Mouse (Mus musculus) intestine, embryonic 16.5 days (tissue): ENCODE measurements around the gene Hibch. TPM values are rescaled to one million over a fixed set of nuclear protein-coding genes. Genes with fewer than 3 reads are reported as not detected.

Experiments
- ATAC-seq: fragments of 200-750 bp; cut with Nextera tagmentation; 2 replicates; pipeline ENCODE4 v1.8.0; 2017; ENCODE audit warnings: moderate TSS enrichment, moderate library complexity
- H3K27ac ChIP-seq: fragments of 300-500 bp; sonication (generic); 2 replicates; pipeline ENCODE4 v1.5.1; 2014; ENCODE audit warnings: mild to moderate bottlenecking, low read length
- H3K27me3 ChIP-seq: fragments of 300-500 bp; sonication (generic); replicated peaks from 2 replicates; pipeline ENCODE4 v1.6.1; 2014; ENCODE audit warnings: low read length, control low read depth, mixed read lengths; ENCODE audit not compliant: control insufficient read depth, insufficient read depth
- H3K36me3 ChIP-seq: fragments of 300-500 bp; sonication (generic); 2 replicates; pipeline ENCODE4 v1.6.1; 2014; ENCODE audit warnings: low read length, control low read depth; ENCODE audit not compliant: control insufficient read depth, insufficient read depth
- H3K4me1 ChIP-seq: fragments of 300-500 bp; sonication (generic); 2 replicates; pipeline ENCODE4 v1.6.1; 2014; ENCODE audit warnings: low read length, control low read depth, mixed read lengths; ENCODE audit not compliant: control insufficient read depth, insufficient read depth
- H3K4me2 ChIP-seq: fragments of 300-500 bp; sonication (generic); 2 replicates; pipeline ENCODE4 v1.6.1; 2014; ENCODE audit warnings: low read depth, low read length, control low read depth
- H3K4me3 ChIP-seq: fragments of 300-500 bp; sonication (generic); 2 replicates; pipeline ENCODE4 v1.5.1; 2014; ENCODE audit warnings: mild to moderate bottlenecking, low read length
- H3K9ac ChIP-seq: fragments of 300-500 bp; sonication (generic); 2 replicates; pipeline ENCODE4 v1.6.1; 2014; ENCODE audit warnings: low read depth, low read length
- H3K9me3 ChIP-seq: fragments of 300-500 bp; sonication (generic); 2 replicates; pipeline ENCODE4 v1.6.1; 2016; ENCODE audit warnings: low read length, control low read depth; ENCODE audit not compliant: control insufficient read depth
- WGBS: fragments of 180-500 bp; shearing (Covaris S2); extraction: QIAGEN DNeasy Blood & Tissue Kit; methylation state at CpG from one replicate; pipeline ENCODE4 v1.1.7; 2014; 5-methylcytosine and 5-hydroxymethylcytosine counted together
- polyA plus RNA-seq: library from polyadenylated mRNA; unstranded; fragments of >200 nt; fragmentation: Nextera tagmentation; extraction: Ambion mirVana; gene quantifications from 2 replicates; pipeline ENCODE4 v1.2.1, GENCODE M21; 2015

The Hibch gene
- polyA plus RNA-seq = 25.5 and 26.3 TPM in 2 replicates

DNA sequence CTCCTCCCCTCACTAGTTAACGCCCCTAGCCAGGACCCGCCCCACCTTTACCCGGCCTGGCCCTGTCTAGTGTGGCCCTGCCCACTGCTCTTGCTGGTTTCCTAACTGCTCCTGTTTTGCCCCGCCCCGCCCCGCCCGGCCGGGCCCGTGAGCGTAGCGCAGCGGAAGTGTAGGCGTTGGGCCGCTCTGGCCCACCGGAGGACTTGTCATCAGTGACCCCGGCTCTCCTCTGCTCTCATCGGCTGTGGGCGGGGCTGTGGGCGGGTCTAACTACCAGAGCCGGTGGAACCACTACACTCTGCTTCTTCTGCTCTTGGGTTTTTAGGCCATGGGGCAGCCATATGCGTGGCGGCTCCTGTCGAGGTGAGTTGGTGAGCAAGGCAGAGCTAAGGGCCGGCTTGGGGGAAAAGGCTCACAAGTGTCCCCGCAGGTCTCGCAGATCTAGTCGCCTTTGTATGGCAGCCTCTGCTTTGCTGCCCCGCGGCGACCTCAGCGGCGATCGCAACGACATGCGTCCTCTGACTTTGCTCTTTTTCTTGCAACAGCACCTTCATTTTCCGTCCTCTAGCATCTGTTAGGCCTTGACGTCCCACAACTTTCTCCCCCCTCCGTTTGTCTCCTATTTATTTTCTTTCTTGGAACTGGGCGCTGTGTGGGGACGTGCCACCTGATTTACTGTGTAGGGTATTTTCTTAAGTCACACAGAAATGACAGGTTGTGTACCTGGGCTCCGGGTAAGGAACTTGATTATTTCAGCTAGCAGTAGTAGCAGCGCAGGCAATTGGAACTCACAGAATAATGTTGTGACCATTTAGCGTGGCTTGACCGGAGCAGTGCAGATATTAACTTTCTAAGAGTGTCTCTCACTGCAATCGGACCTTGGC is at the start of gene Hibch:
Hibch (plus strand) TSS at position 148 of the 884 bp plus-strand sequence.
- WGBS = 3% methylated on average over 45 of the region's 45 CpGs
- peak within 1 kb of the TSS; percentile 79 for H3K9ac ChIP-seq
- H3K4me3 ChIP-seq = peak within 1 kb of the TSS; percentile 69
- peak; percentile 100 for ATAC-seq
- peak within 1 kb of the TSS; percentile 69 for H3K27ac ChIP-seq
- peak within 1 kb of the TSS; percentile 89 for H3K4me2 ChIP-seq
- H3K36me3 ChIP-seq = no peaks in the 10 kb centered on the region
- peaks cover 7% of the 10 kb centered on the region; the same call in 1 of the 2 replicates for H3K4me1 ChIP-seq
- no peaks in the 10 kb centered on the region for H3K9me3 ChIP-seq
- no peaks in the 10 kb centered on the region for H3K27me3 ChIP-seq

DNA sequence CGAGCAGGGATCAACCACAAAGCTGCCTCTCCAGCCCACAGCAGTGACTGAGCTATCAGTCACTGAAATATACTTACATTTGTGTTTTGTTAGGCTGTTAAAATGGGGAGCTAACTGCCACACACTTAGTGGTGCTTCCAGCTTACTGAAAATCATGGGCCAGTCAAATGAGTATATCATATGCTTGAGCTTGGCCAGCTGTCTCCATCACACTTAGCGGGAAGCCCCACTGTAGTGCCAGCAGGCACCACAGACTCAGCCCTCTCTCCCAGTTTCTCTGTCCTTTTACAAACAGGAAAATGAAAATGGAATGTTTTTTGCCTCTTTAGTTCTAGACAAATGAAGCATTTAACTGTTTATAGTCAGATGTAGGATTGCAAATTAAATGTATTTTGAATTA is 48.8 kb upstream of the Hibch start:
- Histone ChIP-seq H3K4me3 (no peak overlapping the region), H3K27ac (no peak overlapping the region), H3K36me3 (no peaks in the 10 kb centered on the region), H3K4me1 (peaks cover 11% of the 10 kb centered on the region), H3K9ac (no peak overlapping the region), H3K9me3 (no peaks in the 10 kb centered on the region), H3K4me2 (no peak overlapping the region), H3K27me3 (no peaks in the 10 kb centered on the region)
- 73% methylated on average over 2 of the region's 2 CpGs for WGBS
- ATAC-seq = no peak

- Histone ChIP-seq H3K36me3 (no peaks in the 10 kb centered on the region; the same call in 1 of the 2 replicates), H3K27me3 (no peaks in the 10 kb centered on the region), H3K9ac (0 out of 2 replicates have a peak overlapping the region, but pooled peaks have one; percentile 9), H3K4me2 (peak overlapping the region; percentile 35), H3K4me3 (peak overlapping the region; percentile 3; the same call in 1 of the 2 replicates), H3K4me1 (peaks cover 11% of the 10 kb centered on the region), H3K27ac (peak overlapping the region; percentile 77), H3K9me3 (no peaks in the 10 kb centered on the region)
- 40% methylated on average over 10 of the region's 10 CpGs for WGBS
- peak; percentile 87 for ATAC-seq
These were observed 45.5 kb upstream of the Hibch start for GRCm38 (mm10) chr1:52799056-52799726.

- ATAC-seq = peak; percentile 60
- Histone ChIP-seq H3K36me3 (no peaks in the 10 kb centered on the region; the same call in 1 of the 2 replicates), H3K27ac (peak overlapping the region; percentile 77; the same call in 1 of the 2 replicates), H3K9me3 (no peaks in the 10 kb centered on the region), H3K27me3 (no peaks in the 10 kb centered on the region), H3K4me2 (peak overlapping the region; percentile 35; the same call in 1 of the 2 replicates), H3K4me1 (peaks cover 11% of the 10 kb centered on the region), H3K9ac (0 out of 2 replicates have a peak overlapping the region, but pooled peaks have one; percentile 8), H3K4me3 (no peak overlapping the region)
- WGBS = 51% methylated on average over 5 of the region's 5 CpGs
These were observed 45.0 kb upstream of the Hibch start for GRCm38 (mm10) chr1:52799772-52800171.

DNA sequence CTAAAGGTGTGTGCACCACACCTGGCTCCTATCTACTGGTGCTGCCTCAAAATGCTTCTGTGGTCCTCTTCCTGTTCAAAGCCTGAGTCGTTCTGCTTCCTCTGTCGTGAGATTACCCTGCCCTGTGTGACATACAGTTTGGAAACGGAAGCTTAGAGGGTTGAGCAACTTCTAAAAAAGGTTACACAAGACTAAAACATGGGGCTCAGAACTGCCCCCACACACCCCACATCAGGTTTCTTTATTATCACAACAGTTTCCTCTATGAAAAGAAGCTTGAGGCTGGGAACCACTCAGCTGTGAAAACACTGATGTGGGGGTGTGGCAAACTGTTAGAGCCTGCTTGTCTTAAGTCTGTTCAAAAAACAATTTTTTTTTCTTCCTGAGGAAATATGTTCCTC is 44.4 kb upstream of the Hibch start:
- Histone ChIP-seq H3K36me3 (no peaks in the 10 kb centered on the region; the same call in 1 of the 2 replicates), H3K4me2 (no peak overlapping the region), H3K27me3 (no peaks in the 10 kb centered on the region), H3K4me1 (peaks cover 11% of the 10 kb centered on the region), H3K9ac (no peak overlapping the region), H3K9me3 (no peaks in the 10 kb centered on the region), H3K27ac (no peak overlapping the region), H3K4me3 (no peak overlapping the region)
- WGBS = 69% methylated on average over 3 of the region's 3 CpGs
- peak; percentile 52 for ATAC-seq

GRCm38 (mm10) chr1:52801651-52802050 is 43.1 kb upstream of the Hibch start:
- H3K36me3 ChIP-seq = no peaks in the 10 kb centered on the region; the same call in 1 of the 2 replicates
- H3K9me3 ChIP-seq = no peaks in the 10 kb centered on the region
- peaks cover 11% of the 10 kb centered on the region for H3K4me1 ChIP-seq
- no peak overlapping the region for H3K27ac ChIP-seq
- no peak overlapping the region for H3K4me3 ChIP-seq
- no peaks in the 10 kb centered on the region for H3K27me3 ChIP-seq
- ATAC-seq = no peak
- no peak overlapping the region for H3K9ac ChIP-seq
- WGBS = 85% methylated on average over 5 of the region's 5 CpGs
- no peak overlapping the region for H3K4me2 ChIP-seq

DNA sequence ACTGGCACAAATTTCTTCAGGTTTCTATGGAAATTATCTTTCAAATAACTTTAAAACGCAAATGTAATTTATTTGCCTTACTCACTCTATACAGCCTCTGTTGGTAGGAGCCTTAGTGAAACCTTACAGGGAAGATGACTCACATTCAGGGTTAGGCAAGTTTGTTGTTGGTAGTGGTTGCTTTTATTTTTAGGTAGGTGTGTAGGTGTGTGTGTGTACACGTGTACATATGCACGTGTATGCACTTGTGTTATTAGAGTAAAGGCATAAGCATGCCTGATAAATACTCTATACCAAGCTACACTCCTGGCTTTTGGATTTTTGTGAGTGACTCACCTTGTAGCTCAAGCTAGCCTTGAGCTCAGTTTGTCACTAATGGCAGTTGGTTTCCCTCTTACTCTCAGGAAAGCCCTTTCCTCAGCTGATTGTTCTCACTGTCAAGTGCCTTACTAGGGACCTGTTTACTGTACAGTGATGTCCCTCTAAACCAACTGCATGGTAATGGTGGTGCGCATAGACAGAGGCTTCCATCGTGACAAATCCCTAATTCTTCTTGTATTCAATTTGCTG is 42.2 kb upstream of the Hibch start:
- Histone ChIP-seq H3K9me3 (no peaks in the 10 kb centered on the region), H3K4me2 (no peak overlapping the region), H3K27ac (no peak overlapping the region), H3K4me1 (peaks cover 11% of the 10 kb centered on the region), H3K27me3 (no peaks in the 10 kb centered on the region), H3K9ac (no peak overlapping the region), H3K4me3 (no peak overlapping the region), H3K36me3 (no peaks in the 10 kb centered on the region; the same call in 1 of the 2 replicates)
- ATAC-seq = no peak
- 85% methylated on average over 5 of the region's 5 CpGs for WGBS

GRCm38 (mm10) chr1:52805041-52805440 is 39.7 kb upstream of the Hibch start:
- Histone ChIP-seq H3K4me3 (no peak overlapping the region), H3K27ac (no peak overlapping the region), H3K36me3 (no peaks in the 10 kb centered on the region; the same call in 1 of the 2 replicates), H3K9me3 (no peaks in the 10 kb centered on the region), H3K9ac (no peak overlapping the region), H3K4me1 (peaks cover 3% of the 10 kb centered on the region; the same call in 1 of the 2 replicates), H3K4me2 (no peak overlapping the region), H3K27me3 (no peaks in the 10 kb centered on the region)
- WGBS = 81% methylated on average over 1 of the region's 1 CpGs
- no peak for ATAC-seq

GRCm38 (mm10) chr1:52808456-52808855 is 36.3 kb upstream of the Hibch start:
- Histone ChIP-seq H3K36me3 (no peaks in the 10 kb centered on the region; the same call in 1 of the 2 replicates), H3K9me3 (no peaks in the 10 kb centered on the region), H3K27ac (peak overlapping the region; percentile 55), H3K4me3 (no peak overlapping the region), H3K4me1 (no peaks in the 10 kb centered on the region), H3K9ac (no peak overlapping the region), H3K4me2 (no peak overlapping the region), H3K27me3 (no peaks in the 10 kb centered on the region)
- WGBS = 69% methylated on average over 6 of the region's 6 CpGs
- ATAC-seq = peak; percentile 94
